8 mouse cellular contexts compared by ENCODE assay signal in the genomic region with DNA sequence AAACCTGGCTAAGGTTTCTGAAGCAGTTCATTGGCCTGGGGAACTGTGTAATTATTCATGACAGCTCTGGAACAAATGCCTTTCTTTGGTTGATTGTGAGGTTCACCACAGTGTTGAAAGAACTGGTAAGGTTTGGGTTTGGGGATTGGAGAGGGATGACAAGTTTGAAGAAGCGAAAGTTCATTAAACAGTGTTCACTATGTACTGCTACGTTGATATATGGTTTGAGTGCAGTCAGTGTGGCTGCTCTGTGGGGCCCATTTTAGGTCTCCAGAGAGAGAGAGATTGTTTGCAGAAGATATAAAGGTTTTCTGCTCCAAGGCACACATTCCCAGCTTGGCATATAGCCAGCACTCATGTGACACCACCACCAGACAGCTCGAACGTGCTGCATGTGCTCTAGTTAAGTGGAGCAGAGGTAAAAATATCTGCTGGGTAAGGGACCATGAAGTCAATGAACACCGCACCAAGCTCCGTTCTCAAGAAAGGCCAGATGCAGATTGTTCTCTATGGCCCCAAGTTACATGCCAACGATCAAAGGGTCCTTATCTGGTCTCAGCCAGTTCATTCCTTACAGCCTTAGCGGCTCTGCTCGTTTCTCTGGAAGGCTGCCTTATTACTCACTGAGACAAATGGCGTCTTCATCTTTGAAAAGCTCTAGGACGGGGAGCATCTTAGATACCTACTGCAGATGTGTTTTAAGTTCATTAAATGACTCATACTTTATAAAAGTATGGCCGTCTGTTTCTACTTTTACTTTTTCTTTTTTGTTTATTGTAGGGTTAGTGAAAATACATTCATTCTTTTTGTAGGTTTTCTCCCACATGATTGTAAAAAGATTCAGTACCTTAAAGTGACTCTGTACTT.
DNase-seq lines count a peak whose midpoint lies in the region; ATAC-seq and TF ChIP-seq lines count a peak whose summit lies in the region.

No protein-coding gene starts in this region.

- 51% methylated on average over 12 of the region's 12 CpGs for WGBS in hindbrain, postnatal 0 days
- 57% methylated on average over 12 of the region's 12 CpGs for WGBS in hindbrain, embryonic 13.5 days

- no peaks in the 10 kb centered on the region for H3K27me3 ChIP-seq in hindbrain, postnatal 0 days (ENCODE audit: insufficient read depth, low read length)
- H3K27me3 ChIP-seq in hindbrain, embryonic 13.5 days: no peaks in the 10 kb centered on the region

- no peak overlapping the region for H3K4me3 ChIP-seq in hindbrain, postnatal 0 days (ENCODE audit: low read length)
- H3K4me3 ChIP-seq in hindbrain, embryonic 13.5 days: no peak overlapping the region
- no peak overlapping the region for H3K4me3 ChIP-seq in embryonic fibroblast, embryonic 13.5 days (ENCODE audit: insufficient read depth, low read length)

- no peak for TF ChIP-seq CTCF in hindbrain, postnatal 0 days (IDR thresholded peaks at IDR 0.05; ENCODE audit: low read depth)
- no peak for TF ChIP-seq CTCF in embryonic fibroblast, embryonic 13.5 days (IDR thresholded peaks at IDR 0.05; ENCODE audit: borderline replicate concordance, insufficient read depth, low read length)

- no peak overlapping the region for H3K4me2 ChIP-seq in hindbrain, postnatal 0 days (ENCODE audit: low read depth, low read length)
- no peak overlapping the region for H3K4me2 ChIP-seq in hindbrain, embryonic 13.5 days

- no peak overlapping the region for H3K9ac ChIP-seq in hindbrain, postnatal 0 days (replicated peaks; ENCODE audit: low read length)
- no peak overlapping the region for H3K9ac ChIP-seq in hindbrain, embryonic 13.5 days

- H3K36me3 ChIP-seq in hindbrain, postnatal 0 days (ENCODE audit: insufficient read depth, low read length): no peaks in the 10 kb centered on the region
- H3K36me3 ChIP-seq in hindbrain, embryonic 13.5 days: no peaks in the 10 kb centered on the region

- no peak for TF ChIP-seq POLR2A in embryonic fibroblast, embryonic 13.5 days (IDR thresholded peaks at IDR 0.05; ENCODE audit: low read depth, low read length)

- H3K4me1 ChIP-seq in hindbrain, postnatal 0 days (ENCODE audit: insufficient read depth, low read length): no peaks in the 10 kb centered on the region; the same call in 1 of the 2 replicates
- peaks cover 7% of the 10 kb centered on the region for H3K4me1 ChIP-seq in hindbrain, embryonic 13.5 days (replicated peaks)
- peaks cover 3% of the 10 kb centered on the region for H3K4me1 ChIP-seq in embryonic fibroblast, embryonic 13.5 days (ENCODE audit: control insufficient read depth, insufficient read depth, low read length)

- no peak for ATAC-seq in hindbrain, postnatal 0 days
- ATAC-seq in hindbrain, embryonic 13.5 days (ENCODE audit: low FRiP score): no peak
- no peak for ATAC-seq in monocyte, adult 5-6 weeks (replicated peaks; ENCODE audit: insufficient number of reproducible peaks, low FRiP score, low TSS enrichment, poor library complexity, severe bottlenecking)

- DNase-seq in hindbrain, postnatal 0 days (ENCODE audit: low spot score): peak; percentile 53
- peak; percentile 45 for DNase-seq in MEL-GATA-1-ER (ENCODE audit: extremely low read depth, low read depth)
- peak; percentile 93 for DNase-seq in kidney, adult 9 months
- DNase-seq in naive thymus-derived CD4-positive, alpha-beta T cell, adult 2 months (ENCODE audit: low read depth): peak; percentile 32
- DNase-seq in thymus, postnatal 25 days: no peak

- H3K9me3 ChIP-seq in hindbrain, postnatal 0 days (ENCODE audit: low read length): no peaks in the 10 kb centered on the region
- H3K9me3 ChIP-seq in hindbrain, embryonic 13.5 days: no peaks in the 10 kb centered on the region

- H3K27ac ChIP-seq in hindbrain, postnatal 0 days: no peak overlapping the region
- H3K27ac ChIP-seq in hindbrain, embryonic 13.5 days: no peak overlapping the region
- H3K27ac ChIP-seq in embryonic fibroblast, embryonic 13.5 days (ENCODE audit: insufficient read depth, low read length): peak overlapping the region; percentile 34
